Mouse (Mus musculus) intestine, postnatal 0 days (tissue): ENCODE data around the gene A4gnt. TPM values are rescaled to one million over a fixed set of nuclear protein-coding genes. Genes with fewer than 3 reads are reported as not detected.

Experiments
- ATAC-seq: fragments of 200-750 bp; cut with Nextera tagmentation; 2 replicates; pipeline ENCODE4 v1.8.0; 2017; ENCODE audit warnings: mild to moderate bottlenecking, moderate TSS enrichment, moderate library complexity
- H3K27ac ChIP-seq: fragments of 300-500 bp; sonication (generic); 2 replicates; pipeline ENCODE4 v1.5.1; 2014; ENCODE audit warnings: mild to moderate bottlenecking, low read depth, low read length, moderate library complexity
- H3K27me3 ChIP-seq: fragments of 300-500 bp; sonication (generic); replicated peaks from 2 replicates; pipeline ENCODE4 v1.6.1; 2014; ENCODE audit warnings: low read length, mixed read lengths; ENCODE audit not compliant: control insufficient read depth, insufficient read depth
- H3K36me3 ChIP-seq: fragments of 300-500 bp; sonication (generic); 2 replicates; pipeline ENCODE4 v1.6.1; 2014; ENCODE audit warnings: mild to moderate bottlenecking, moderate library complexity; ENCODE audit not compliant: control insufficient read depth, insufficient read depth
- H3K4me1 ChIP-seq: fragments of 300-500 bp; sonication (generic); replicated peaks from 2 replicates; pipeline ENCODE4 v1.6.1; 2014; ENCODE audit warnings: antibody characterized with exemption, low read length, mixed read lengths; ENCODE audit not compliant: control insufficient read depth, insufficient read depth
- H3K4me2 ChIP-seq: fragments of 300-500 bp; sonication (generic); replicated peaks from 2 replicates; pipeline ENCODE4 v1.6.1; 2014; ENCODE audit warnings: low read depth, mild to moderate bottlenecking, moderate library complexity
- H3K4me3 ChIP-seq: fragments of 300-500 bp; sonication (generic); 2 replicates; pipeline ENCODE4 v1.5.1; 2014; ENCODE audit warnings: low read depth, low read length
- H3K9ac ChIP-seq: fragments of 300-500 bp; sonication (generic); 2 replicates; pipeline ENCODE4 v1.6.1; 2014; ENCODE audit warnings: mild to moderate bottlenecking, low read depth, low read length
- H3K9me3 ChIP-seq: fragments of 300-500 bp; sonication (generic); 2 replicates; pipeline ENCODE4 v1.6.1; 2016; ENCODE audit warnings: mixed run types; ENCODE audit not compliant: control insufficient read depth
- CTCF ChIP-seq: sonication (generic); IDR thresholded peaks from 2 replicates; pipeline ENCODE4 v1.5.1; 2016; ENCODE audit warnings: low read depth, mild to moderate bottlenecking, control low read depth, antibody characterized with exemption, moderate library complexity
- WGBS: fragments of 180-500 bp; shearing (Covaris S2); extraction: QIAGEN DNeasy Blood & Tissue Kit; methylation state at CpG from one replicate; pipeline ENCODE4 v1.1.7; 2014; 5-methylcytosine and 5-hydroxymethylcytosine counted together
- polyA plus RNA-seq: library from polyadenylated mRNA; unstranded; fragments of >200 nt; fragmentation: Nextera tagmentation; extraction: Ambion mirVana; gene quantifications from 2 replicates; pipeline ENCODE4 v1.2.1, GENCODE M21; 2015

A4gnt gene
- polyA plus RNA-seq, 1 experiment from 2014 or later = 0.81 TPM

DNA sequence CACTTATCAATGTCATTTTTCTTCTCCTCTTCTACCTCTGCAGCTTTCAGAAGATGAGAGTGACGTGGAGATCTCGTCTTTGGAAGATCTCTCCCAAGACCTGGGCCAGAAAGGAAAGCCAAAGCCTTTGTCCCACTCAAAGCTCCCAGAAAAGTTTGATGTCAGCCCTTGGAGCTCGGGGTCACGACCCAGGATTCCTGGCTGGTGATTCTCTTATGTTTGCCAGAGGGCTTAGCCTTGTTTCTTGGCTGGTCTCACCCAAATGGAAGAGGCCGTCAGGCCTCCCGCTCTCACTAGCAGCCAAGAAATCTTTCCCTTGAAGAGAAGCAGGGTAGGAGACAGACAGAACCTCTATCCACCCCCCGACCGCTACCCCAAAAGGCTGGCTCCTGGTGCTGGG is 55.3 kb downstream of the A4gnt start:
- no peak for ATAC-seq
- no peaks in the 10 kb centered on the region for H3K9me3 ChIP-seq
- no peak overlapping the region for H3K4me2 ChIP-seq
- H3K27me3 ChIP-seq = no peaks in the 10 kb centered on the region
- H3K27ac ChIP-seq = no peak overlapping the region
- WGBS = 83% methylated on average over 8 of the region's 8 CpGs
- no peak overlapping the region for H3K4me3 ChIP-seq
- no peaks in the 10 kb centered on the region for H3K4me1 ChIP-seq
- H3K9ac ChIP-seq = no peak overlapping the region
- peaks cover 6% of the 10 kb centered on the region; the same call in 1 of the 2 replicates for H3K36me3 ChIP-seq
- TF ChIP-seq CTCF = no peak

DNA sequence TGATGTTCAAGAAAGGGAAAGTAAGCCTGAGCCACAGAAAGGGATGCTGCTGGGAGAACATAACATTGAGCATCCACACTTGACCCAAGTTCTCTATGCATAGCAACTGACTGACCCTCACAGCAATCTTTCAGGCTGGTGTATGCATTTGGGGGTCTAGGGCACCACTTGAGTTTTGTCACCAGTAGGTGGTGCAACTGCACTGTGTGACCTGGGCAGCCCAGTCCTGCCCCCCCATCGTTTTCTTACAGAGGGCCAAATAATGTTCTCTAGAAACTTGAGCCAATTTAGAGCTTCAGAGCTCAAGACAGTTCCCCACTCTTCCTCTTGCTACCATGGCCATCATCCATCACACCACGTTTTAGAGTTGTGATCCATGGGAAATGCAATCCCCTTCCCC is 59.3 kb downstream of the A4gnt start:
- no peaks in the 10 kb centered on the region for H3K9me3 ChIP-seq
- H3K9ac ChIP-seq = no peak overlapping the region
- H3K27ac ChIP-seq = no peak overlapping the region
- H3K4me3 ChIP-seq = no peak overlapping the region
- H3K4me2 ChIP-seq = no peak overlapping the region
- WGBS = 31% methylated on average over 2 of the region's 2 CpGs
- H3K4me1 ChIP-seq = no peaks in the 10 kb centered on the region
- no peaks in the 10 kb centered on the region for H3K27me3 ChIP-seq
- TF ChIP-seq CTCF = peak; percentile 42
- H3K36me3 ChIP-seq = peaks cover 3% of the 10 kb centered on the region; the same call in 1 of the 2 replicates
- ATAC-seq = no peak

Other genes with a start within 250 kb of the A4gnt start
- gene Mras, start 175.1 kb upstream of the A4gnt start, polyA plus RNA-seq = 7.6 and 9.5 TPM in 2 replicates
- 0.46 and 0.71 TPM in 2 replicates for gene Nme9, start 161.0 kb upstream of the A4gnt start, polyA plus RNA-seq
- 14.0 and 14.7 TPM in 2 replicates for gene Armc8, start 43.6 kb upstream of the A4gnt start, polyA plus RNA-seq
- gene Dbr1, start 36.7 kb upstream of the A4gnt start, polyA plus RNA-seq = 11.6 and 12.7 TPM in 2 replicates
- 3.3 and 4.1 TPM in 2 replicates for gene Dzip1l, start 17.0 kb downstream of the A4gnt start, polyA plus RNA-seq
- 1.8 and 11.7 TPM in 2 replicates for gene Cldn18, start 104.8 kb downstream of the A4gnt start, polyA plus RNA-seq